Mouse (Mus musculus): Measurements from ENCODE around the gene Fam126b. TPM values are rescaled to one million over a fixed set of nuclear protein-coding genes. Genes with fewer than 3 reads are reported as not detected.

The Fam126b gene
- total RNA-seq, 2 experiments from 2014 or later: 137 to 145 TPM

Other genes with a start within 250 kb of the Fam126b start
- gene Bzw1, start 193.4 kb downstream of the Fam126b start, total RNA-seq (2021): 100 to 1,000 TPM; 164 to 173 TPM
- gene Clk1, start 162.3 kb downstream of the Fam126b start, total RNA-seq (2021): 100 to 1,000 TPM in 1 of 2 experiments, 10 to 100 TPM in 1; 92.9 to 123 TPM
- gene Nif3l1, start 141.2 kb downstream of the Fam126b start, total RNA-seq (2021): 10 to 100 TPM; 14.7 to 21.7 TPM
- gene Ppil3, start 140.8 kb downstream of the Fam126b start, total RNA-seq (2021): 10 to 100 TPM; 27.1 to 27.8 TPM
- gene Orc2, start 81.2 kb downstream of the Fam126b start, total RNA-seq (2021): 10 to 100 TPM; 25.5 to 26.5 TPM
- 100 to 1,000 TPM; 111 to 112 TPM for gene Ndufb3, start 61 bp upstream of the Fam126b start, total RNA-seq (2021)
- gene Als2cr12, start 109.7 kb upstream of the Fam126b start, total RNA-seq (2021): not detected
- gene Cflar, start 125.2 kb upstream of the Fam126b start, total RNA-seq (2021): 10 to 100 TPM; 23.9 to 25.8 TPM
- 1 to 10 TPM; 2.6 to 3.4 TPM for gene Casp8, start 209.1 kb upstream of the Fam126b start, total RNA-seq (2021)